Mouse (Mus musculus) G1E (cell line): ENCODE measurements around the gene Psme1. TPM values are rescaled to one million over a fixed set of nuclear protein-coding genes. Genes with fewer than 3 reads are reported as not detected.

Experiments used
- ATAC-seq: 2 replicates; pipeline ENCODE4 v1.8.0; 2016; ENCODE audit warnings: mild to moderate bottlenecking; ENCODE audit not compliant: insufficient number of reproducible peaks, poor library complexity, low FRiP score, severe bottlenecking; ENCODE audit errors: extremely low read depth
- DNase-seq: peaks from one replicate; pipeline ENCODE4 v3.0.0; 2012; ENCODE audit warnings: low spot score
- H3K27me3 ChIP-seq: 2 replicates; pipeline ENCODE4 v1.6.1; 2012; ENCODE audit warnings: mild to moderate bottlenecking, low read length, inconsistent platforms; ENCODE audit not compliant: insufficient read depth
- H3K36me3 ChIP-seq: replicated peaks from 2 replicates; pipeline ENCODE3; 2012; ENCODE audit warnings: mild to moderate bottlenecking, inconsistent platforms
- H3K4me1 ChIP-seq: 2 replicates; pipeline ENCODE4 v1.6.1; 2012; ENCODE audit warnings: low read depth, low read length, inconsistent platforms, mixed read lengths; ENCODE audit not compliant: insufficient read depth
- H3K4me3 ChIP-seq: 2 replicates; pipeline ENCODE4 v1.5.1; 2012; ENCODE audit warnings: low read depth, mild to moderate bottlenecking, inconsistent platforms, low read length, moderate library complexity, mixed read lengths
- H3K9me3 ChIP-seq: replicated peaks from 2 replicates; pipeline ENCODE4 v1.6.1; 2012; ENCODE audit warnings: inconsistent platforms
- CTCF ChIP-seq: IDR thresholded peaks from 2 replicates; pipeline ENCODE4 v1.5.1; 2012; ENCODE audit warnings: low read depth, low read length, inconsistent platforms, mixed read lengths
- GATA1 ChIP-seq: IDR thresholded peaks from 2 replicates; pipeline ENCODE4 v1.6.1; 2012; ENCODE audit warnings: borderline replicate concordance, low read length, inconsistent platforms, mixed read lengths
- GATA2 ChIP-seq: IDR thresholded peaks from 2 replicates; pipeline ENCODE4 v1.6.1; 2012; ENCODE audit warnings: low read depth, low read length, inconsistent platforms, borderline replicate concordance
- POLR2AphosphoS5 ChIP-seq: IDR thresholded peaks from 2 replicates; pipeline ENCODE4 v1.6.1; 2012; ENCODE audit warnings: low read depth, low read length, inconsistent platforms; ENCODE audit not compliant: insufficient replicate concordance
- TAL1 ChIP-seq: conservative IDR thresholded peaks from 2 replicates; pipeline ENCODE4 v1.6.1; 2012; ENCODE audit warnings: low read depth, low read length, inconsistent platforms, mixed read lengths
- polyA plus RNA-seq: library from polyadenylated mRNA; stranded (reverse); fragments of >175 nt; gene quantifications from 2 replicates; pipeline ENCODE4 v1.2.3, GENCODE M21; 2012
- total RNA-seq, 2 experiments: library from RNA; stranded (forward) in 1 of 2; stranded (reverse) in 1 of 2; fragments of 200-1000 nt in 1 of 2; fragments of >200 nt in 1 of 2; fragmentation: Nextera tagmentation in 1 of 2; gene quantifications; 2 replicates each; pipeline ENCODE4 v1.2.3; 2014 to 2017

The Psme1 gene
- total and polyA plus RNA-seq, 3 experiments: 141 to 598 (median 212) TPM

DNA sequence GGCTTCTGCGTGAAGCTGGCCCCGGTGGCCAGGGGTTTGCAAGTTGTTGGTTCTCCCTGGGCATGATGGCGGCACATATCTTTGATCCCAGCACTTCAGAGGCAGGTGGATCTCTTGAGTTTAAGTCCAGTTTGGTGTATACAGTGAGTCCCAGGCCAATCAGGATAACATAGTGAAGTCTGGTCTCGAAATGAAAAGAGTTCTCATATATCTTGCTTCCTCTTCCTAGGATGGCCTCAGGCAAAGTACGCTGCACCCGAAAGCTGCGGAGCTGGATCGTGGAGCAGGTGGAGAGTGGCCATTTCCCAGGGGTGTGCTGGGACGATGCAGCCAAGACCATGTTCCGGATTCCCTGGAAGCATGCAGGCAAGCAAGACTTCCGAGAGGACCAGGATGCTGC is 26.9 kb downstream of the Psme1 start:
- no peak for DNase-seq
- Histone ChIP-seq H3K36me3 (peaks cover 87% of the 10 kb centered on the region), H3K27me3 (no peaks in the 10 kb centered on the region), H3K9me3 (no peaks in the 10 kb centered on the region), H3K4me1 (peaks cover 78% of the 10 kb centered on the region), H3K4me3 (peak overlapping the region; percentile 71)
- no peak for ATAC-seq
- TF ChIP-seq POLR2AphosphoS5 (no peak), GATA1 (no peak), CTCF (no peak), TAL1 (no peak), GATA2 (no peak)

DNA sequence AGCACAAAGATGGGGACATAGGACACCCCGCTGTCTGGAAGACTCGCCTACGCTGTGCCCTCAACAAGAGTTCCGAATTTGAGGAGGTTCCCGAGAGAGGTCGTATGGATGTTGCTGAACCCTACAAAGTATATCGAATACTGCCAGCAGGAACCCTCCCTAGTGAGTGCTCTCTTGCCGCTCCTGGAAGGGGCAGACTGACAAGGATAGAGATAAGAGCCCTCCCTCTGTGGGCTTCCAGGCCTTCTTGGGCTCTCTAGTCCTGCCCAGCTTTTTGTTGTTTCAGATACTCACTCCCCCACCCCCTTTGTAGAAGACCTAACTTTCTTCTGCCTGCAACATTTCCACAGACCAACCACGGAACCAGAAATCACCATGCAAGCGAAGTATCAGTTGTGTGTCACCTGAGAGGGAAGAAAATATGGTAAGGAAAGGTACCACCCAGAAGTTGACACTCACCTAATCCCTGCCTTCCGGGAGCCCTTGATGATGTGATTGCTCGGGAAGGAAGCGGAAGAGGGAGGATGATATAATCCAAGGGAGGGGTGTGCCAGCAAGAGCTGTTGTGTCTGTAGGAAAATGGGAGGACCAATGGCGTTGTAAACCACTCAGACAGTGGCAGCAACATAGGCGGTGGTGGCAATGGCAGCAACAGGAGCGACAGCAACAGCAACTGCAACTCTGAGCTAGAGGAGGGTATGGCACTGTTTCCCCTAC is 28.0 kb downstream of the Psme1 start:
- H3K9me3 ChIP-seq: no peaks in the 10 kb centered on the region
- peaks cover 86% of the 10 kb centered on the region for H3K36me3 ChIP-seq
- H3K4me3 ChIP-seq: peak overlapping the region; percentile 17; the same call in 1 of the 2 replicates
- H3K27me3 ChIP-seq: no peaks in the 10 kb centered on the region
- no peak for ATAC-seq
- DNase-seq: no peak
- TF ChIP-seq POLR2AphosphoS5 (no peak), GATA2 (no peak)
- H3K4me1 ChIP-seq: peaks cover 80% of the 10 kb centered on the region

DNA sequence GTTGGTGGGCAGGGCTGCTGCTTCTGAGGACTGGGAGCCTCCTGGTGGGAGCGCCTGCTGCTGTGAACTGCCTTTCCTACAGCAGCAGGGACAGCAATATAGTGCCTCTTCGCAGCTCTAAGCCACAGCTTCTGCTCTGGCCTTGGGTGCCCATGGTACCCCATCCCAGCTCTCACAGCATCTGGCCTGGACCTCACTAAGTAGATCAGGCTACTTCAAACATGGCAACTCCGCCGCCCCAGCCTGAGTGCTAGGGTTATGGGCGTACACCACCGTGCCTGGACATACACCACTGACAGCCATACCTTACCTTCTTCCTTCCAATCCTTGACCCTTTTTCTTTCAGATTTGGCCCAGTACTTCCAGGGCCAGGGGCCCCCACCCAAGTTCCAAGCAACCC is 30.4 kb downstream of the Psme1 start:
- Histone ChIP-seq H3K36me3 (peaks cover 64% of the 10 kb centered on the region), H3K27me3 (no peaks in the 10 kb centered on the region), H3K4me3 (no peak overlapping the region; the same call in 1 of the 2 replicates), H3K4me1 (peaks cover 73% of the 10 kb centered on the region), H3K9me3 (no peaks in the 10 kb centered on the region)
- TF ChIP-seq CTCF (no peak), TAL1 (no peak), GATA2 (no peak), POLR2AphosphoS5 (no peak), GATA1 (no peak)
- ATAC-seq (no peak), DNase-seq (no peak)

DNA sequence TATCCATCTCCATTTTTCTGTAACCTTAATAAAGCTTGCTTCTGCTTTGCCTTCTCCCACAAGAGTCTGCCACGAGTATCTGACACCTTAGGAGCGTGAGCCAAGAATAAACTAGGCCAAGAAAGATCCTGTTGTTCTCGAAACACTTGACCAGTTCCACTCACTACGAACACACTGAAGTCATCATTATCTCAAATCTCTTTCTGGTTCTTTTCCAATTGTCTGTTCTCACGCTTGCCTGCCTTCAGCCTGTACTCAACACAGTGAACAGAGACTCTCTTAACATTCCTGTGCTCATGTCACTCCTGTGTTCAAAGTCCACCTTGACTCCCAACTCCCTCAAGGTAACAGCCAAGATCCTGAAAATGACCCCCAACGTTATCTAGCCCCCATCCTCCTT is 35.4 kb downstream of the Psme1 start:
- peaks cover 70% of the 10 kb centered on the region for H3K4me1 ChIP-seq
- DNase-seq: no peak

GRCm38 (mm10) chr14:55614565-55615178 is 36.7 kb downstream of the Psme1 start:
- no peak for TF ChIP-seq CTCF
- TF ChIP-seq TAL1: peak; percentile 64
- Histone ChIP-seq H3K36me3 (peaks cover 21% of the 10 kb centered on the region), H3K4me3 (no peak overlapping the region), H3K4me1 (peaks cover 77% of the 10 kb centered on the region), H3K27me3 (no peaks in the 10 kb centered on the region), H3K9me3 (no peaks in the 10 kb centered on the region)
- ATAC-seq (peak; percentile 19), DNase-seq (peak; percentile 30)

More for the DNA sequence above, 35.4 kb downstream of the Psme1 start:
- Histone ChIP-seq H3K36me3 (peaks cover 27% of the 10 kb centered on the region), H3K4me3 (no peak overlapping the region), H3K27me3 (no peaks in the 10 kb centered on the region), H3K9me3 (no peaks in the 10 kb centered on the region)
- no peak for ATAC-seq
- TF ChIP-seq POLR2AphosphoS5 (no peak), CTCF (no peak), GATA1 (no peak), GATA2 (no peak), TAL1 (no peak)

- peaks cover 81% of the 10 kb centered on the region for H3K4me1 ChIP-seq
- no peak for TF ChIP-seq TAL1
- no peak for TF ChIP-seq CTCF
- TF ChIP-seq GATA2: no peak
- no peak for TF ChIP-seq POLR2AphosphoS5
- TF ChIP-seq GATA1: no peak
These were observed 38.0 kb downstream of the Psme1 start for GRCm38 (mm10) chr14:55615876-55616275.

GRCm38 (mm10) chr14:55616844-55617243 is 38.9 kb downstream of the Psme1 start:
- H3K4me1 ChIP-seq: peaks cover 80% of the 10 kb centered on the region
- no peak overlapping the region for H3K4me3 ChIP-seq
- DNase-seq (no peak), ATAC-seq (no peak)
- peaks cover 29% of the 10 kb centered on the region for H3K36me3 ChIP-seq
- no peaks in the 10 kb centered on the region for H3K27me3 ChIP-seq
- TF ChIP-seq CTCF (no peak), GATA1 (no peak), POLR2AphosphoS5 (no peak), TAL1 (no peak), GATA2 (no peak)
- no peaks in the 10 kb centered on the region for H3K9me3 ChIP-seq

More at GRCm38 (mm10) chr14:55615876-55616275, 38.0 kb downstream of the Psme1 start:
- Histone ChIP-seq H3K27me3 (no peaks in the 10 kb centered on the region), H3K9me3 (no peaks in the 10 kb centered on the region), H3K36me3 (peaks cover 22% of the 10 kb centered on the region), H3K4me3 (no peak overlapping the region)
- DNase-seq (no peak), ATAC-seq (no peak)
